Mouse (Mus musculus) 416B (cell line): Measurements from ENCODE around the gene Olfr1058.
A peak's percentile ranks its signal among the peaks of the same experiment; 100 is the strongest.
"Not testable (repeated sequence)": the region's sequence is repeated elsewhere in the genome, so short reads cannot be mapped to it uniquely, and the experiment has no call there.

Source experiments
- DNase-seq: peaks from one replicate; pipeline ENCODE4 v3.0.0; 2011; ENCODE audit warnings: low read depth

Olfr1058 gene

GRCm38 (mm10) chr2:86388461-86388860, at the start of gene Olfr1058:
Gene Olfr1058 (minus strand): TSS chr2:86388561.
- not testable (repeated sequence) for DNase-seq

DNA sequence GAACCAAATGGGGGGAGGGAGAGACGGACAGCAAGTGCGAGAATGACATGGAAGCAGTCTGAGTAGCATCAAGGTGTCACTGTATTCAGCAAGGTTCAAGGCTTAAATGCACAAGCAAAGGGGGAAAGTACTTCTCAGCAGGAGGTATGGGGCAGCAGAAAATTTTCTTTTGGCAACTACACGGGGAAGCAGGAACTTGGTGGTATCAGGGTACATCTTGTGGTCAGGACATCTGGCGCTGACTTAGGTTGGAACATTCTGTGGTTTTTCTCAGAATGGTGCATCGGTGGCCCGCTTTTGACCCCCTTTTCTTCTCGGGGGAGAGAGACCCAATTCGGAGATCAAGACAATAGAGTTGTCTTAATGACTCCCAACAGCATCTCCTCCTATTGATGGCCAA, 40.1 kb upstream of the Olfr1058 start:
- peak; percentile 6 for DNase-seq

- not testable (repeated sequence) for DNase-seq
Measured at GRCm38 (mm10) chr2:86426649-86427048, 38.3 kb upstream of the Olfr1058 start, which contains the start of gene Olfr1062. Gene Olfr1062 (minus strand): TSS chr2:86426749.

DNA sequence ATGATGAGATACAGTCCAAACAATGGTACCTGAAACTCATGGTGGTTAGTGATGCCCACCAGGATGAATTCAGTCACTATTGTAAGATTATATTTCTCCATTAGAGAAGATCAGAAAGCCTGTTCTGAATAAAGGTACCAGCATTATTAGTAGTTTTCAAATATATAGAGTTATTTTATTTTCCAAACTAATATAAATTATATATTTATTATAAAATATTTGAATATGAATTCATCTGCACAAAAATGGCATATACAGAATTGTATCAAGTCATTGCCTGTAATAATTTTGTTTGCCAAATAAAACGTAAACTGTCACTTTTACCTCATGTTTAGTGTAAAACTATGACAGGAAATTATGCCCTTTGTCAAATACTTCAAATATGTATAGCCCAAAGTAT, 25.6 kb upstream of the Olfr1058 start, which contains the start of gene Olfr1061:
Gene Olfr1061 (minus strand): TSS at position 101 of the 400 bp plus-strand sequence.
- DNase-seq: no peak

DNA sequence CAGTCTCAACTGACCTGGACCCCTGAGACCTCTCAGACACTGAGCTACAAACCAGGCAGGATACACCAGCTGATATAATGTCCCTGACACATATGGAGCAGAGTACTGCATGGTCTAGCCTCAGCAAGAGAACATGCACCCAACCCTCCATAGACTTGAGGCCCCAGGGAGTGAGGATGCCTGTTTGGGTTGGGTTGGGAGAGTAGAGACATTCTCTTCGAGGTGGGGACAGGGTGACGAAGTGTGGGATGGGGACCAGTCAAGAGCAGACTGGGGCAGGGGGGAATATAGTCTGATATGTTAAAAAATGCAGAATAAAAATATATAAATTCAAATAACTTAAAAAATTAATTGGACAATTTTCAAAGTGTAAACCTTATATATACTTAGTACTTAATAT, 6.8 kb upstream of the Olfr1058 start:
- DNase-seq: no peak

DNA sequence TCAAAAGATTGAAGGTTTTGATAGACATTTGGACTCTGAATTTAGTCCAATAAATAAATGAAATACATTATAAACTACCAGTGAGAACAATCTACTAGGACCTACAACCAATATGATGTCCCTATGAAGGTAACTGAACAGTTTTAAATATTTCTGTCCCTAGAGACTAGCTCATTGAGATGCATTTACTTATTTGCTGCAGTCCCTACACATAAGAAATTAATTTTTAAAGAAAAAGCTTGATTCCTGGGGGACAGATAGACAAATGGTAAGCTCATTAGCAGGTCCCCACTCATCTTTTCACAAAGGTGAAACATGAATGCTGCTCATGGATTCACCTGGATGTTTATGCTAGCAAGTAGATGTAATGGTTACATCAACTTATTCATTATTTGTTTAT, 10.1 kb downstream of the Olfr1058 start, which contains the start of gene Olfr1057:
Gene Olfr1057 (minus strand): TSS at position 101 of the 400 bp plus-strand sequence.
- no peak for DNase-seq

DNA sequence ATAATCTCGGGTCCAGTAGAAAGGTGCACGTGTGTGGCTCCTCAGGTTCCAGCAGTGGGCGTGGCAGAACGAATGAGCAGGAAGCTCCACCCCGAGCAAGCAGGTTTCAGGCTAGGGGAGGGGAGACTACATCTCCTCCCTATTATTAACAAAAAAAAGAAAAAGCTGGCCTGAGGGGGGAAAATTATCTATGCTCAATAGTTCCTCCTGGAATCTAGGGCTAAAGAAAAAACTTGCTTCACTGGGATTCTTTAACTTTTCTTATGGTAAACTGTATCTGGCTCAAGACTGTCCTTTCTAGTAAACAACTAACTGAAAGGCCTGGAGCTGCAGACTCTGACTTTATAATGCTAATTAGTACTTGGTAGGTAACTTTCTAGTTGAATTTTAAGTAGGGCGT, 22.0 kb downstream of the Olfr1058 start:
- not testable (repeated sequence) for DNase-seq

DNA sequence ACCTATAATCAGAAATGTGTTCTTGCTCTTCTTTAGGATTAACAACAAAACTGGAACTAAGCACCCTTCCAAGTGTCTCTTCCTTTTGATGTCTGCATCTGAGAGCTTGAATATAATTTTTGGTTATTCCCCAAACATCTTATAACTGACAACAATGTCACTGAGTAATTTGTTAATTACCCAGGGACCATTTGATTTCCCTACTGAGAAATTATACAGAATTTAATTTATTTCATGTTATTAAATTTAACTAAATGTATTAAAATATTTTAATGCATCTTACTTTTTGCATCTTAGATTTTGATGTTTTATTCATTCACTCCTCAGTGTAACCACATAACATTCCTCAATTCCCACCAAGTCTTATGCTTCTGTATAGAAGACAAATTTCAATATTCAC, 26.0 kb downstream of the Olfr1058 start, which contains the start of gene Olfr1056:
Gene Olfr1056 (minus strand): TSS at position 101 of the 400 bp plus-strand sequence.
- DNase-seq: no peak

DNA sequence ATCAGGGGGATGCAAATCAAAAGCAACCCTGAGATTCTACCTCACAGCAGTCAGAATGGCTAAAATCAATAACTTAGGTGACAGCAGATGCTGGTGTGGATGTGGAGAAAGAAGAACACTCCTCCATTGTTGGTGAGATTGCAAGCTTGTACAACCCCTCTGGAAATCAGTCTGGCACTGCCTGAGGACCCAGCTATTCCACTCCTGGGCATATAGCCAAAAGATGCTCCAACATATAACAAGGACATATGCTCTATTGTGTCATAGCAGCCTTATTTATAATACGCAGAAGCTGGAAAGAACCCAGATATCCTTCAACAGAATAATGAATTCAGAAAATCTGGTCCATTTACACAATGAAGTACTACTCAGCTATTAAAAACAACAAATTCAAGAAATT, 36.6 kb downstream of the Olfr1058 start:
- DNase-seq: not testable (repeated sequence)

DNA sequence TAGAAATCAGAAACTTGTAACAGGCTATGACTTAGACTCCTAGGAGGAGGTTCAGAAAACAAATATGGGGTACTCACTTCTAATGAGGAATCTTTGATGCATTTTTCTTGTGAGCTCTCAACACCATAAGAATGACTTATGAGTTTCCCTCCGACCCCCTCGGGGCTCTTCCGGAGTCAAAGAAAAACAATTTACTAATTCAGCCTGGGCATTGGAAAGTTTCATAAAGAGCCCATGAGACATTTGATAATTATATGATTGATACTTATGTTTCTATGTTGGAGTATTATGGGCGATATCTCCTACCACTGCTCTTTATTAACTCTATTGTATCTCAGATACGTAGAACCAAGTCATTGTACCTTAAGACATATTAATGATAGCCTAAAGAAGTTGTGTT, 38.2 kb downstream of the Olfr1058 start, which contains the start of gene Olfr1055:
Gene Olfr1055 (minus strand): TSS at position 101 of the 400 bp plus-strand sequence.
- DNase-seq: no peak

DNA sequence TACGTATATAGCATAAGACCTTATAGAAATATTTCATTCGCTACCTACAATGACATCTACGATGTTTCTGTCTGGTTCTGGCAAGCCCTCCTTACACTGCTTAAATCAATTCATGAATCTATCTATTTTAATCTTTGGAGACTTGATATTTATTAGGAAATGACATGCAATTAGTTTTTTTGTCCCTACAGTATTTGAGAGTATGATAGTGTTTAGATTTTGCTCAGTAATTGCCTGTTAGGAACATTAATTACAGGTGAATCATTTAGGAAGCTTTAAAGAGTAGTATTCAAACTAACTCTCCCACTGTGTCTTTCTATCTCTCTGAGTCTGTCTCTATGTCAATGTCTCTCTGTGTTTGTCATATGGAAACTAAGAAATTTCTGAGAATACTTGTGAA, 53.0 kb downstream of the Olfr1058 start, which contains the start of gene Olfr1054:
Gene Olfr1054 (minus strand): TSS at position 101 of the 400 bp plus-strand sequence.
- no peak for DNase-seq
